Mouse (Mus musculus): ENCODE measurements around the gene Olfr508. TPM values are rescaled to one million over a fixed set of nuclear protein-coding genes. Genes with fewer than 3 reads are reported as not detected.

Gene Olfr508
- total and polyA plus RNA-seq, 3 experiments: not detected

- Histone ChIP-seq H3K27me3 (ENCODE audit: control insufficient read depth in 1 of 2, insufficient read depth in 2 of 2, low read length in 2 of 2) (no peaks in the 10 kb centered on the region), H3K79me2 (ENCODE audit: control insufficient read depth, insufficient read depth, low read length, poor library complexity) (no peaks in the 10 kb centered on the region), H3K4me3 (ENCODE audit: control insufficient read depth in 1 of 2, insufficient read depth in 1 of 2, low read depth in 2 of 2, low read length in 2 of 2) (no peak overlapping the region), H3K4me1 (ENCODE audit: control insufficient read depth in 1 of 2, insufficient read depth in 2 of 2, low read length in 2 of 2) (no peaks in the 10 kb centered on the region), H3K36me3 (ENCODE audit: control insufficient read depth in 1 of 2, insufficient read depth in 2 of 2, low read length in 2 of 2) (no peaks in the 10 kb centered on the region), H3K9ac (ENCODE audit: control insufficient read depth, low read depth, low read length, poor library complexity, severe bottlenecking) (no peak overlapping the region), H3K9me3 (replicated peaks; ENCODE audit: insufficient read depth, low read length) (no peaks in the 10 kb centered on the region), H3K27ac (ENCODE audit: control insufficient read depth, low read depth, low read length) (no peak overlapping the region)
- no peak for DNase-seq (ENCODE audit: low read depth, low spot score)
- TF ChIP-seq ZKSCAN1 (IDR thresholded peaks at IDR 0.05; ENCODE audit: low read depth, low read length) (no peak), NELFE (IDR thresholded peaks at IDR 0.05; ENCODE audit: low read depth, low read length) (no peak), POLR2A (IDR thresholded peaks at IDR 0.05; ENCODE audit: control insufficient read depth in 1 of 2, insufficient read depth in 1 of 2, low read depth in 1 of 2, low read length in 2 of 2, poor library complexity in 1 of 2) (no peak), USF1 (IDR thresholded peaks at IDR 0.05; ENCODE audit: low read depth, low read length) (no peak)
Observed at GRCm38 (mm10) chr7:108662419-108662818, 32.6 kb downstream of the Olfr508 start.

GRCm38 (mm10) chr7:108666118-108666517 lies 36.3 kb downstream of the Olfr508 start, which contains the start of gene Olfr510:
Olfr510 (plus strand) TSS chr7:108666418.
- no peaks in the 10 kb centered on the region for H3K4me1 ChIP-seq (ENCODE audit: control insufficient read depth in 1 of 2, insufficient read depth in 2 of 2, low read length in 2 of 2)
- H3K27ac ChIP-seq (ENCODE audit: control insufficient read depth, low read depth, low read length): no peak within 1 kb of the TSS
- H3K9ac ChIP-seq (ENCODE audit: control insufficient read depth, low read depth, low read length, poor library complexity, severe bottlenecking): no peak within 1 kb of the TSS
- H3K9me3 ChIP-seq (replicated peaks; ENCODE audit: insufficient read depth, low read length): no peaks in the 10 kb centered on the region
- DNase-seq (ENCODE audit: low read depth, low spot score): no peak
- no peaks in the 10 kb centered on the region for H3K79me2 ChIP-seq (ENCODE audit: control insufficient read depth, insufficient read depth, low read length, poor library complexity)
- no peak within 1 kb of the TSS for H3K4me3 ChIP-seq (ENCODE audit: control insufficient read depth in 1 of 2, insufficient read depth in 1 of 2, low read depth in 2 of 2, low read length in 2 of 2)
- no peak for TF ChIP-seq E2F4 (IDR thresholded peaks at IDR 0.05; ENCODE audit: borderline replicate concordance, low read depth, low read length)
- no peak for TF ChIP-seq CHD2 (IDR thresholded peaks at IDR 0.05; ENCODE audit: low read length)
- TF ChIP-seq NRF1 (IDR thresholded peaks at IDR 0.05; ENCODE audit: insufficient read depth, low read depth, low read length, poor library complexity, severe bottlenecking): no peak
- no peak for TF ChIP-seq EP300 (IDR thresholded peaks at IDR 0.05; ENCODE audit: low read depth in 1 of 2, low read length in 2 of 2)
- no peak for TF ChIP-seq ZMIZ1 (IDR thresholded peaks at IDR 0.05; ENCODE audit: low read depth, low read length)
- no peak for TF ChIP-seq TAL1 (IDR thresholded peaks at IDR 0.05; ENCODE audit: low read length)
- no peak for TF ChIP-seq MAFK (IDR thresholded peaks at IDR 0.05; ENCODE audit: borderline replicate concordance, low read depth, low read length)
- TF ChIP-seq POLR2AphosphoS2 (IDR thresholded peaks at IDR 0.05; ENCODE audit: low read length): no peak
- no peaks in the 10 kb centered on the region for H3K36me3 ChIP-seq (ENCODE audit: control insufficient read depth in 1 of 2, insufficient read depth in 2 of 2, low read length in 2 of 2)
- H3K27me3 ChIP-seq (ENCODE audit: control insufficient read depth in 1 of 2, insufficient read depth in 2 of 2, low read length in 2 of 2): no peaks in the 10 kb centered on the region

DNA sequence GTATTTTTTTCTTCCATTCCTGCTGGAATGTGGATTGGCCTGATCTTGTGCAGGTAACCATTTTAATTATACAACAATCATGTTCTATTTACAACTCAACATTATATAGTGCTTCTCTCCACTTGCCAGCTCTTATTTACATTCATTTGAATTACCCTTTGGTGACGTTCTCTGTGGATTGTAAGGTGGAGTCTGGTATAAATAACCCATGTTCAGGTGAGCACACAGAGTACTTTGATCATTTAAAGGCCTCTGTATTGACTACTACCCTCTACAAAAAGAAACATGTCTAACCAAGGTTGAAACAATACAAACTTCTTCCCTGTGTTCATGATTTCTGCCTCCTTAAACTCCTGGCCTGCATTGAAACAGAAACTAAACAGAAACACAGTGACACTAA lies 41.3 kb downstream of the Olfr508 start:
- Histone ChIP-seq H3K79me2 (ENCODE audit: control insufficient read depth, insufficient read depth, low read length, poor library complexity) (no peaks in the 10 kb centered on the region), H3K27me3 (ENCODE audit: control insufficient read depth in 1 of 2, insufficient read depth in 2 of 2, low read length in 2 of 2) (no peaks in the 10 kb centered on the region), H3K36me3 (ENCODE audit: control insufficient read depth in 1 of 2, insufficient read depth in 2 of 2, low read length in 2 of 2) (no peaks in the 10 kb centered on the region), H3K9ac (ENCODE audit: control insufficient read depth, low read depth, low read length, poor library complexity, severe bottlenecking) (no peak overlapping the region), H3K27ac (ENCODE audit: control insufficient read depth, low read depth, low read length) (no peak overlapping the region), H3K4me3 (ENCODE audit: control insufficient read depth in 1 of 2, insufficient read depth in 1 of 2, low read depth in 2 of 2, low read length in 2 of 2) (no peak overlapping the region), H3K4me1 (ENCODE audit: control insufficient read depth in 1 of 2, insufficient read depth in 2 of 2, low read length in 2 of 2) (no peaks in the 10 kb centered on the region), H3K9me3 (replicated peaks; ENCODE audit: insufficient read depth, low read length) (no peaks in the 10 kb centered on the region)
- no peak for TF ChIP-seq ZMIZ1 (IDR thresholded peaks at IDR 0.05; ENCODE audit: low read depth, low read length)
- TF ChIP-seq TAL1 (IDR thresholded peaks at IDR 0.05; ENCODE audit: low read length): no peak
- DNase-seq (ENCODE audit: low read depth, low spot score): no peak
